Mouse (Mus musculus) heart, postnatal 10 days (tissue): ENCODE results near the gene Med24. TPM values are rescaled to one million over a fixed set of nuclear protein-coding genes. Genes with fewer than 3 reads are reported as not detected.
A peak's percentile ranks its signal among the peaks of the same experiment; 100 is the strongest.
"Not testable (repeated sequence)": the region's sequence is repeated elsewhere in the genome, so short reads cannot be mapped to it uniquely, and the experiment has no call there.

Experiments used
- DNase-seq, 2 experiments: peaks; one replicate each; pipeline ENCODE4 v3.0.0; 2021
- intact Hi-C: fragments of 180-260 bp; cut with DNase I; formaldehyde crosslinking; loops from one replicate; pipeline ENCODE4 v1.15.1; 2025
- total RNA-seq, 2 experiments: library from RNA; stranded (reverse); gene quantifications; 2 replicates each; pipeline ENCODE4 v1.2.3; 2021

Med24 gene
- total RNA-seq, 2 experiments from 2014 or later: 44.9 to 52.1 TPM

- no peak for DNase-seq
- intact Hi-C loops: no loop called here
Measured at GRCm38 (mm10) chr11:98701213-98701670, 28.0 kb downstream of the Med24 start, which contains the start of gene Csf3. Gene Csf3 (plus strand): TSS chr11:98701263.

GRCm38 (mm10) chr11:98699911-98700310 is 29.3 kb downstream of the Med24 start:
- intact Hi-C loops: loop anchor here (1.0 to 5.0 kb wide), 4 partner anchors 10 to 207 kb away; partner anchors contain the start of gene Cdc6
- peak; percentile 86 to 89 for DNase-seq

GRCm38 (mm10) chr11:98698849-98699640 is 30.2 kb downstream of the Med24 start:
- intact Hi-C loops: loop anchor here (5.0 kb wide), 1 partner anchor 208 kb away; the partner anchor contains the start of gene Cdc6
- no peak for DNase-seq

- intact Hi-C loops: loop anchor here (5.0 kb wide), 1 partner anchor 210 kb away; the partner anchor contains the start of gene Cdc6
- no peak for DNase-seq
Measured at GRCm38 (mm10) chr11:98697225-98697624, 32.0 kb downstream of the Med24 start.

- peak in 1 of 2 experiments; percentile 49 for DNase-seq
- intact Hi-C loops: loop anchor here (5.0 kb wide), 1 partner anchor 211 kb away; the partner anchor contains the start of gene Cdc6
Measured at GRCm38 (mm10) chr11:98696454-98697216, 32.6 kb downstream of the Med24 start.

- intact Hi-C loops: loop anchor here (5.0 kb wide), 1 partner anchor 212 kb away; the partner anchor contains the start of gene Cdc6
- DNase-seq: no peak
Measured at GRCm38 (mm10) chr11:98695408-98695807, 33.8 kb downstream of the Med24 start.

GRCm38 (mm10) chr11:98694301-98694700 is 34.9 kb downstream of the Med24 start:
- intact Hi-C loops: no loop called here
- DNase-seq: no peak

- intact Hi-C loops: no loop called here
- DNase-seq: no peak
Measured at GRCm38 (mm10) chr11:98693746-98694145, 35.5 kb downstream of the Med24 start.

- intact Hi-C loops: no loop called here
- no peak for DNase-seq
Measured at GRCm38 (mm10) chr11:98693201-98693600, 36.0 kb downstream of the Med24 start.

GRCm38 (mm10) chr11:98688009-98688408 is 41.2 kb downstream of the Med24 start:
- intact Hi-C loops: no loop called here
- no peak for DNase-seq

GRCm38 (mm10) chr11:98686976-98687375 is 42.3 kb downstream of the Med24 start:
- intact Hi-C loops: no loop called here
- DNase-seq: no peak

GRCm38 (mm10) chr11:98685642-98686041 is 43.6 kb downstream of the Med24 start:
- no peak for DNase-seq
- intact Hi-C loops: no loop called here

- peak in 1 of 2 experiments; percentile 22 for DNase-seq
- intact Hi-C loops: no loop called here
Measured at GRCm38 (mm10) chr11:98682811-98683210, 46.4 kb downstream of the Med24 start.

GRCm38 (mm10) chr11:98681786-98682745 is 47.2 kb downstream of the Med24 start, which contains the start of gene Psmd3:
Gene Psmd3 (plus strand): TSS chr11:98682554.
- intact Hi-C loops: no loop called here
- DNase-seq: peak; percentile 99 to 100

- DNase-seq: no peak
- intact Hi-C loops: no loop called here
Measured at GRCm38 (mm10) chr11:98681186-98681585, 48.0 kb downstream of the Med24 start.

GRCm38 (mm10) chr11:98680595-98680994 is 48.6 kb downstream of the Med24 start:
- intact Hi-C loops, DNase-seq: not testable (repeated sequence)

GRCm38 (mm10) chr11:98680023-98680422 is 49.2 kb downstream of the Med24 start:
- DNase-seq: no peak
- intact Hi-C loops: no loop called here

- DNase-seq: no peak
- intact Hi-C loops: loop anchor here (1.0 to 5.0 kb wide), 2 partner anchors 37 to 69 kb away; no protein-coding TSS in a partner anchor
Measured at GRCm38 (mm10) chr11:98675829-98676363, 53.3 kb downstream of the Med24 start.

GRCm38 (mm10) chr11:98673136-98673535 is 56.1 kb downstream of the Med24 start:
- intact Hi-C loops: loop anchor here (2.0 kb wide), 1 partner anchor 16 kb away; no protein-coding TSS in a partner anchor
- DNase-seq: peak; percentile 51 to 72
